Mouse (Mus musculus): Measurements from ENCODE around the gene Rbck1. TPM values are rescaled to one million over a fixed set of nuclear protein-coding genes. Genes with fewer than 3 reads are reported as not detected.

Gene Rbck1
- polyA plus RNA-seq, 1 experiment from 2014 or later = 65.3 TPM

DNA sequence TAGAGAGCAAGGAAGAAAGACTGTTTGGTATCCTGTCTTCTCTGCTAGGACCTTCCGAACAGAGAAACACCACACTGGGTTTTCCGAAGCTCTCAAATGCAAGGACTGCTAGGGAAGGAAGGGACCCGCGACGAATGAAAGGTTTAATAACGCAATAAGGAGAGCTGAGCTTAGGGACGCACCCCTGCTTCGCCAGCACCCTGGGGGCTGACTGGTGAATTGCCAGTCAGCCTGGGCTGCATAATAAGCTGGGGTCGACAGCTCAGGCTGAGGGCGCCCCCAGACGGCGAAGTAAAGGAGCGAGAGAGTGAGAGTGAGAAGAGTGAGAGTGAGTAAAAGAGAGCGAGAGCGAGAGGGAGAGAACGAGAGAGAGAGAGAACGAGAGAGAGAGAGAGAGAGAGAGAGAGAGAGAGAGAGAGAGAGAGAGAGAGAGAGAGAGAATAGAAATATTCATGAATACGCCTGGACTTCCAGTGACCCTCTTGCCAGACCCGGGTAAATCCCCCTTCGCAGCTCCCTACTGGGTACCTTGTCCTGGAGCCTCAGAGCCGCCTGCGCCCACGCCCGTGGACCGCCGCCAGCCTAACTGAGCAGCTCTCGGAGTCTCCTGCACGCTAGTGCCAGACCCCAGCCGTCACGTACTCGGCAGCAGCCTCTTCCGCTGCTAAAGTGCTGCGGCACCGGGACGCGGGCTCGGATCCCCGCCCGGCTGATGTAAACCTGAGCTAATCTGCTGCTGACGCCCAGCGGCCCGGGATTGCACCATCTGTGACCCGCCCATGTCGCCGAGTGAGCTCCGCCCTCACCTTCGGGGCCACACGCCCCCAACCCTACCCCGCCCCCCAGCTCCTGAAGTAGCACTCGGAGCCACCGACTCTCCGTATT is 11.1 kb upstream of the Rbck1 start, which contains the start of gene Trib3:
TSS of gene Trib3 (minus strand) at position 704 of the 885 bp plus-strand sequence.
- Histone ChIP-seq H3K4me3 (peak within 1 kb of the TSS; percentile 59), H3K36me3 (no peaks in the 10 kb centered on the region), H3K27me3 (replicated peaks) (0 out of 2 replicates have a peak, but pooled peaks cover 4% of the 10 kb centered on the region), H3K4me2 (peak within 1 kb of the TSS; percentile 87), H3K4me1 (replicated peaks) (peaks cover 25% of the 10 kb centered on the region), H3K9ac (peak within 1 kb of the TSS; percentile 68), H3K9me3 (replicated peaks) (no peaks in the 10 kb centered on the region), H3K27ac (ENCODE audit: poor library complexity, severe bottlenecking) (peak within 1 kb of the TSS; percentile 33)
- peak; percentile 94 for ATAC-seq (ENCODE audit: insufficient number of reproducible peaks, low FRiP score)
- under 1% methylated on average over 52 of the region's 52 CpGs for WGBS

DNA sequence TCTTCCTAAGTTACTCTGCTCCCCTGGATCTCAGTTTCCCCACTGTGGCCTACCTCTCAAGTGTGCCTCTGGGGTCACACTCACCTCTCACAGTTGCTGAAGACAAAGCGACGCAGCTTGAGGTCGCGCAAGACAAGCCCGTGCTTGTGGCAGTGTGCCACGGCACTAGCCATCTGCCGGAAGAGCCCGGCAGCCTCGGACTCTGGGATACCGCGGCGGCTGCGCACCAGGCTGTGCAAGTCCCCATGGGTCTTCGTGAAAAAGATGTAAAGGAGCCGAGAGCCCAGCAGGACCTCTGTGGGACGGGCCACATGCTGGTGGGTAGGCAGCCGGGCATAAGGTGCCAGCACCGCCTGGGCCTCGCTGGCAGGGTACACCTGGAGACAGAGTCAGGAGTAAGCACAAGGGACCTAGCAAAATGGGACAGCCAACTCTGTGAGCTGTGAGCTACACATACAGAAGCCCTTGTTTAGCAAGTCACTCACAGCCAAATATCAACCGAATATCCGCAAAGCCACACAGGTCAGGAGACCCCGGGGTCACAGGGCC is 7.3 kb upstream of the Rbck1 start:
- Histone ChIP-seq H3K27me3 (replicated peaks) (no peaks in the 10 kb centered on the region), H3K36me3 (no peaks in the 10 kb centered on the region), H3K4me1 (replicated peaks) (peaks cover 28% of the 10 kb centered on the region), H3K4me2 (no peak overlapping the region), H3K9ac (no peak overlapping the region), H3K27ac (ENCODE audit: poor library complexity, severe bottlenecking) (no peak overlapping the region), H3K4me3 (no peak overlapping the region), H3K9me3 (replicated peaks) (no peaks in the 10 kb centered on the region)
- ATAC-seq (ENCODE audit: insufficient number of reproducible peaks, low FRiP score) = no peak
- WGBS = 78% methylated on average over 22 of the region's 22 CpGs

DNA sequence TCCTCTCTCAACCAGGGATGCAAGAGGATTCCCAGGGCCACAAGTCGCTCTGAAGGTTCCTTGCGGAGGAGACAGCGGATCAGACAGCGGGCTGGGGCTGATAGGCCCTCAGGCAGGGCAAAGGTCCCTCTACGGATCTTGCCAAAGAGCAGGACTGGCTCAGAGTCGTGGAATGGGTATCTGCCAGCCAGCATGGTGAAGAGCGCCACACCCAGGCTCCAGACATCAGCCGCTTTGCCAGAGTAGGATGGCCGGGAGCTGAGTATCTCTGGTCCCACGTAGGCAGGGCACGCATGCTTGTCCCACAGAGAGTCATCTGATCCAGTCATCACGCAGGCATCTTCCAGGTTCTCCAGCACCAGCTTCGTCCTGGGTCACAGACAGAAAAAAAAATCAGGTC is 5.9 kb upstream of the Rbck1 start:
- H3K4me3 ChIP-seq = no peak overlapping the region
- no peak overlapping the region for H3K27ac ChIP-seq (ENCODE audit: poor library complexity, severe bottlenecking)
- H3K36me3 ChIP-seq = no peaks in the 10 kb centered on the region
- peaks cover 27% of the 10 kb centered on the region for H3K4me1 ChIP-seq (replicated peaks)
- no peak overlapping the region for H3K4me2 ChIP-seq
- ATAC-seq (ENCODE audit: insufficient number of reproducible peaks, low FRiP score) = no peak
- no peaks in the 10 kb centered on the region for H3K9me3 ChIP-seq (replicated peaks)
- 82% methylated on average over 13 of the region's 13 CpGs for WGBS
- no peak overlapping the region for H3K9ac ChIP-seq
- H3K27me3 ChIP-seq (replicated peaks) = no peaks in the 10 kb centered on the region

DNA sequence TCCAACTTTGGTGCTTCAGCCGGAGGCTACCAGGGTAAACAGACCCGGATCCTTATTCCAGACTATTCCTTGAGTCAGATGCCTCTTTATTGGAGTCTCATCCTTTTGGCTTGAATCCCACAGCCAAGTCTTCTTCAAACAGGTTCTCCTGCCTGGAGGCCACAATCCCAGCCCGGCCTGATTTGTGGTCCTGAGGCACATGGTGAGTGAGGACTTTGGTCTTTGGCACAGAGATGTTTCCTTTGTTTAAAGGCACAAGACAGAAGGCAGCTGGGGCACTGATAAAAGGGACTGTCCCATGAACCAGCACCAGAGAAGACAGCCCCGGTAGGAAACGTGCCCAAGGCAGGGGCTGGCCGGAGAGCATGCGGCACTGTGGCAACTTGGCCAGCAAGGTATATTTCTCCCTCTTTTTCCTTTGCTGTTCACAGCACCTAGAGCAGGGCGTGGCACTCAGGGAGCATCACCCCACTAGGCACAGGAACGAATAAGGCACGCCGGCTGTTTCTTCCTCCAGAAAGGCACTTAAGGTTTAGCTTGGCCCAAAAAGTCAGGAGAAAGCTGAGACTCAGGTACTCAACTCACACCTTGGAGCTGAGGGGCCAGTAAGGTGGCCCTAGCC is 5.2 kb upstream of the Rbck1 start:
- H3K27me3 ChIP-seq (replicated peaks) = no peaks in the 10 kb centered on the region
- H3K4me2 ChIP-seq = no peak overlapping the region
- no peak overlapping the region for H3K27ac ChIP-seq (ENCODE audit: poor library complexity, severe bottlenecking)
- H3K36me3 ChIP-seq = no peaks in the 10 kb centered on the region
- WGBS = 87% methylated on average over 11 of the region's 11 CpGs
- peaks cover 24% of the 10 kb centered on the region for H3K4me1 ChIP-seq (replicated peaks)
- no peak overlapping the region for H3K9ac ChIP-seq
- H3K4me3 ChIP-seq = no peak overlapping the region
- no peaks in the 10 kb centered on the region for H3K9me3 ChIP-seq (replicated peaks)
- ATAC-seq (ENCODE audit: insufficient number of reproducible peaks, low FRiP score) = no peak

DNA sequence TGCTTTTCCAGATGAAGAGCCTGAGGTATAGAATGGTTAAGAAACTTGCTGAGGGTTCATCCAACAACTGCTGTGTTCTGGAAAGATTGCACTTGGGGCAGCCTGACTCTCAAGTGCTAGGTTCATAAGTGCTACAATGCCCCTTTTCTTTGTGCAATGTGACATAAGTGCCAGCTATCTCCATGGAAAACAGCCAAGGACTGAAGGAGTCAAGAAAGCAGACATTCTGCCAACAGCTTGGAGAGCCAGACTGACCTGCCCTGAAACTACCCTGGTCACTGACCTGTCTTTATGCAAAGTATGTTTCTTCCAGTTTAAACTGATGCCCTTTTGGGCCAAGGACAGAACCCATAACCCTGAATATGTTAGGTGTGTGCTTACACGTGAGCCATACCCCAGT is 4.4 kb upstream of the Rbck1 start:
- H3K27me3 ChIP-seq (replicated peaks) = no peaks in the 10 kb centered on the region
- H3K27ac ChIP-seq (ENCODE audit: poor library complexity, severe bottlenecking) = no peak overlapping the region; the same call in 1 of the 2 replicates
- 69% methylated on average over 1 of the region's 1 CpGs for WGBS
- H3K4me1 ChIP-seq (replicated peaks) = peaks cover 24% of the 10 kb centered on the region
- no peak overlapping the region for H3K4me2 ChIP-seq
- ATAC-seq (ENCODE audit: insufficient number of reproducible peaks, low FRiP score) = no peak
- H3K4me3 ChIP-seq = no peak overlapping the region
- H3K36me3 ChIP-seq = no peaks in the 10 kb centered on the region
- H3K9ac ChIP-seq = no peak overlapping the region
- H3K9me3 ChIP-seq (replicated peaks) = no peaks in the 10 kb centered on the region

DNA sequence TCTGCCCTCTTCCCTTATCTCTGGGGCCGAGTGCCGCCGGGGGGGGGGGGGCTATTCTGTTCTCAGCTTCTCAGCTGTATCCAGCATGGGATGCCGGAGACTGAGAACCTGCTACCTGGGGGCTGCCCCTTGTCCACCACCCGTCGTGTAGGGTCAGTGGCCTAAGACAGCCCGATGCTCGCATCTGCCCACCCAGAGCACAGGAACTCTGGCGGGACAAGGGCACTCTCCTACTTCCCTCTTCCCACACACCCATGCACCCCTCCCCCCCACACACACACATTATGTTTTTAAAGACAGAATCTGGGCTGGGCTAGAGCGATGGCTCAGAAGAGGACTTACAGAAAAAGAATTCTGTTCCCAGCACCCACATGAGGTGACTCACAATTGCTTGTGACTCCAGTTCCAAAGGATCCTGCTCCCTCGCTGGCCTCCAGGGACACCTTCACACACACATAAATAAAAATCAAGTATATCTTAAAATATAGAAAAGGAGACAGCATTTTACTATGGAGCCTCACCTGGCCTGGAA is 2.9 kb upstream of the Rbck1 start:
- Histone ChIP-seq H3K9me3 (replicated peaks) (no peaks in the 10 kb centered on the region), H3K4me2 (no peak overlapping the region), H3K36me3 (0 out of 2 replicates have a peak, but pooled peaks cover 5% of the 10 kb centered on the region), H3K27ac (ENCODE audit: poor library complexity, severe bottlenecking) (no peak overlapping the region), H3K4me1 (replicated peaks) (peaks cover 36% of the 10 kb centered on the region), H3K27me3 (replicated peaks) (no peaks in the 10 kb centered on the region), H3K9ac (no peak overlapping the region), H3K4me3 (no peak overlapping the region)
- 34% methylated on average over 11 of the region's 11 CpGs for WGBS
- ATAC-seq (ENCODE audit: insufficient number of reproducible peaks, low FRiP score) = no peak

DNA sequence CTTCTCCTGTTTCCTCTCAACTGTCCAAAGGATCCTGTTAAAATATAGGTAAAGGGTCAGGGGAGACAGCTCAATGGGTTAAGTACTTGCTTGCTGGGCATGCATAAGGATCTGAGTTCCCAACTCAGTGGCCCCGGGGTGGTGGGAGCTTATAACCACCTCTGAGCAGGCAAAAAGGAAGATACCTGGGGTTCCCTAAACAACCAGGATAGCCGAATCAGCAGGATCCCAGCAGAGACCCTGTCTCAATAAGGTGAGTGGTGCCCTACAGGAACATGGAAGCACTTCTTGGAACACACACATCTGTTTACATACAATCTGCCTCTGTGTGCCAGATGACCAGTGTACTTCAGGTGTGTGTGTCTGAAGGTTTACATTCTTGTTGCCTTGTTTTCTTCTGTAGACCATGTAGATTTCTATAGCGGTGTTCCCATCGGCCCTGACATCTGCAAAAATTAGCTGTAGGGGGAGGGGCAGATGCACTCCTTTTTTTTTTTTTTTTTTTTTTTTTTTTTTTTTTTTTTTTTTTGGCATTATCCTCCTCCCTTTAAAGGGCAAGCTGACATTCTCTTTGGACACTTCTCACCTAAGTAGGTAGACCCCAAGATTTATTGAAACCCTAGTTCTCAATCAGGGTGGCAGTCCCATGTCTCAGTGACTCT is 1.0 kb upstream of the Rbck1 start:
- Histone ChIP-seq H3K4me3 (no peak overlapping the region), H3K9me3 (replicated peaks) (no peaks in the 10 kb centered on the region), H3K27ac (ENCODE audit: poor library complexity, severe bottlenecking) (no peak overlapping the region), H3K4me1 (replicated peaks) (peaks cover 37% of the 10 kb centered on the region), H3K9ac (no peak overlapping the region), H3K36me3 (peaks cover 19% of the 10 kb centered on the region; the same call in 1 of the 2 replicates), H3K27me3 (replicated peaks) (no peaks in the 10 kb centered on the region), H3K4me2 (no peak overlapping the region)
- 67% methylated on average over 4 of the region's 4 CpGs for WGBS
- no peak for ATAC-seq (ENCODE audit: insufficient number of reproducible peaks, low FRiP score)

DNA sequence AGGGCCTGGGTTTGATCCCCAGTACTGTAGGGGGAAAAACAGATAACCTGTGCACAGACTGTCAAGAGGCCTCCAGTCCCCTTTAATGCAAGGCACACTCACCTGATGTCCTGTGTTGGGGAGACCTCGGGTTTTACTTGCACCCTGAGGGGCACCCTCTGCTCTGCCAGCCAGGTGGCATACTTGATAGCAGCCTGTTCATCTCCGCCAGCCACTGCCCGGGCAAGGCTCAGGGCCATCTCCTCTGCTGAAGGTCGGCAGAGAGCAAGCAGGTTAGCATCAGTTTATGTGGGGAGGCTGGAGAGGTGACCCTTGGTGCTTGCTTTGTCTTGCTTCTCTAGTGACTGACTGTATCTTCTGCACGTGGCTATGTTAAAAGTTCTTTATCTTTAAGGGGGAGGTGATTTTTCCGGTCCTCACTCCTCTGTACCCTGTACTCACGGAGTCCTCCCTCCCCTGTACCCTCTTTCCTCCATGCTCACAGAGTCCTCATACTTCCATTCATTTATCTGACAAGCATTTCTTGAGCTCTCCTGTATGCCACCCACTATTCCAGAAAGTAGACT is 1.5 kb downstream of the Rbck1 start:
- H3K9ac ChIP-seq = peak overlapping the region; percentile 93
- 39% methylated on average over 7 of the region's 7 CpGs for WGBS
- H3K4me2 ChIP-seq = peak overlapping the region; percentile 73
- no peak overlapping the region for H3K27ac ChIP-seq (ENCODE audit: poor library complexity, severe bottlenecking)
- ATAC-seq (ENCODE audit: insufficient number of reproducible peaks, low FRiP score) = no peak
- H3K4me3 ChIP-seq = peak overlapping the region; percentile 90
- peaks cover 25% of the 10 kb centered on the region for H3K4me1 ChIP-seq (replicated peaks)
- H3K9me3 ChIP-seq (replicated peaks) = no peaks in the 10 kb centered on the region
- H3K36me3 ChIP-seq = peaks cover 44% of the 10 kb centered on the region
- no peaks in the 10 kb centered on the region for H3K27me3 ChIP-seq (replicated peaks)

DNA sequence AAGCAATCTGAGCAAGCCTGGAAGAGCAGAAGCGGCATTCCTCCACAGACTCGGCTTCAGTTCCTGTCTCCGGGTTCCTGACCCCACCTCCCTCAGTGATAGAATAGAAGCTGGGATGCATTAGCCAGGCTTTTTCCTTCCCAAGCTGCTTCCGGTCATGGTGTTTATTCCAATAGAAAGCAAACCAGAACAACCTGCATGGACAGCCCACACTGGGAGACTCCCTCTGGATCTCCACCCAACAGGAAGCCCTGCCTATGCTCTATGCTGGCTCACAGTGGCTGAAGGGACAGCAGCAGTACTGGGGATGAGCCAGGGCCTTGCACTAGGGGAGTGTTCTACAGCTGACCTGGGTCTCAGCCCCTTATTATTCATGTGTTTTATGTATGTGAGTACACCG is 4.5 kb downstream of the Rbck1 start:
- 65% methylated on average over 5 of the region's 5 CpGs for WGBS
- H3K9ac ChIP-seq = no peak overlapping the region
- no peaks in the 10 kb centered on the region for H3K9me3 ChIP-seq (replicated peaks)
- no peak for ATAC-seq (ENCODE audit: insufficient number of reproducible peaks, low FRiP score)
- H3K4me1 ChIP-seq (replicated peaks) = peaks cover 13% of the 10 kb centered on the region
- no peak overlapping the region for H3K4me3 ChIP-seq
- H3K27ac ChIP-seq (ENCODE audit: poor library complexity, severe bottlenecking) = no peak overlapping the region
- H3K27me3 ChIP-seq (replicated peaks) = no peaks in the 10 kb centered on the region
- H3K4me2 ChIP-seq = no peak overlapping the region
- peaks cover 73% of the 10 kb centered on the region for H3K36me3 ChIP-seq

DNA sequence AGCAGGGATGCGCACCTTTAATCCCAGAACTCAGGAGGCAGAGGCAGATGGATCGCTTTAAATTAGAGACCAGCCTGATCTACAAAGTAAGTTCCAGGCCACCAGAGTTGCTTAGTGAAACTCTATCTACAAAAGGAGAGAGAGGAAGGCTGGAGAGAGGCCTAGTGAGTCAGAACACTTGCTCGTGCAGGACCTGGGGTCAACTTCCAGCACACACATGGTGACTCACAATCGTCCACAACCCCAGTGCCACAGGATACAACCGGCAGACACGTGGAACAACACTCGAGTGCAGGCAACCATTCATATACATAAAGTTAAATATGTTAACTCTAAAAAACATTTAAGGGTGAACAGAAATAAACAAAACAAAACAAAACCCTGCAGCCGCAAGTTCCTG is 5.8 kb downstream of the Rbck1 start:
- Histone ChIP-seq H3K36me3 (peaks cover 86% of the 10 kb centered on the region), H3K4me3 (no peak overlapping the region), H3K4me1 (replicated peaks) (peaks cover 13% of the 10 kb centered on the region), H3K9ac (no peak overlapping the region), H3K27me3 (replicated peaks) (no peaks in the 10 kb centered on the region), H3K9me3 (replicated peaks) (no peaks in the 10 kb centered on the region), H3K27ac (ENCODE audit: poor library complexity, severe bottlenecking) (no peak overlapping the region), H3K4me2 (no peak overlapping the region)
- WGBS = 89% methylated on average over 8 of the region's 8 CpGs
- ATAC-seq (ENCODE audit: insufficient number of reproducible peaks, low FRiP score) = no peak
